Mouse (Mus musculus): ENCODE results near the gene Nr1d1.

The Nr1d1 gene

DNA sequence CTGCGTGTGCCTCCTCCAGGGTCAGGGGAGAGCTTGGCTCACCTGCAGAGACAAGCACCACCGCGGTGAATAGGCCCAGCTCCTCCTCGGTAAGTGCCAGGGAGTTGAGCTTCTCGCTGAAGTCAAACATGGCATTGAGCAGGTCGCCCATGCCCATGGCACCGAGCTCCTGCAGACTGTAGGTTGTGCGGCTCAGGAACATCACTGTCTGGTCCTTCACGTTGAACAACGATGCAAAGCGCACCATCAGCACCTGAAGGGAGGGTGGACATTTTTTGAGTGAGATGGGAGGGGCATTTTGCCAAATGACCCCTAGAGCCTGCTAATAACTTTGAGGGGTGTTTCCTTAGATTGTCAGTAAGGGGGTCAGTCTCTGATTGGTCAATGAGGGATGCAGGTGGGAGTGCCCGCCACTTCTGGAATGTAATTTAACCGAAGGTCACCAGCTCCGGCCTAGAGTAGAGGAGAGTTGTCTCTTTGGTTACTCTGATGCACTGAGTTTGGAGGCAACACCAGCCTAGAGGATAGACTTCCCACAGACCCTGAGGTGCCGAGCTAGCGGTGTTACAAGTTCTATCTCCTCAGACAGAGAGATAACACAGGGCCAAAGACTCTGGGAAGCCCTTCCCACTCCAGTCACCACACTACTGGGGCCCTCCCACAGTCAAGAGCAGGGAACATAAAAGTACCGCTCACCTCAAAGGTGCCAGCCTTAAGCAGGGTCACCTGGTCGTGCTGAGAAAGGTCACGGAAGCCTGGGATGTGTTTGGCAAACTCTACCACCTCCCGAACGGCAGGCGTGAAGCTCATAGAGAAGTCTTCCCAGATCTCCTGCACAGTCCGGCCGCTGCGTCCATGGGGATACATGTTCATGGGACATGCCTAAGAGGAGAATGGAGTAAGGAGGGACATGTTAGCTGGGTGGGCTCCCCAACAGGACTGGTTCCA lies 5.9 kb downstream of the Nr1d1 start:
- no peak for DNase-seq

DNA sequence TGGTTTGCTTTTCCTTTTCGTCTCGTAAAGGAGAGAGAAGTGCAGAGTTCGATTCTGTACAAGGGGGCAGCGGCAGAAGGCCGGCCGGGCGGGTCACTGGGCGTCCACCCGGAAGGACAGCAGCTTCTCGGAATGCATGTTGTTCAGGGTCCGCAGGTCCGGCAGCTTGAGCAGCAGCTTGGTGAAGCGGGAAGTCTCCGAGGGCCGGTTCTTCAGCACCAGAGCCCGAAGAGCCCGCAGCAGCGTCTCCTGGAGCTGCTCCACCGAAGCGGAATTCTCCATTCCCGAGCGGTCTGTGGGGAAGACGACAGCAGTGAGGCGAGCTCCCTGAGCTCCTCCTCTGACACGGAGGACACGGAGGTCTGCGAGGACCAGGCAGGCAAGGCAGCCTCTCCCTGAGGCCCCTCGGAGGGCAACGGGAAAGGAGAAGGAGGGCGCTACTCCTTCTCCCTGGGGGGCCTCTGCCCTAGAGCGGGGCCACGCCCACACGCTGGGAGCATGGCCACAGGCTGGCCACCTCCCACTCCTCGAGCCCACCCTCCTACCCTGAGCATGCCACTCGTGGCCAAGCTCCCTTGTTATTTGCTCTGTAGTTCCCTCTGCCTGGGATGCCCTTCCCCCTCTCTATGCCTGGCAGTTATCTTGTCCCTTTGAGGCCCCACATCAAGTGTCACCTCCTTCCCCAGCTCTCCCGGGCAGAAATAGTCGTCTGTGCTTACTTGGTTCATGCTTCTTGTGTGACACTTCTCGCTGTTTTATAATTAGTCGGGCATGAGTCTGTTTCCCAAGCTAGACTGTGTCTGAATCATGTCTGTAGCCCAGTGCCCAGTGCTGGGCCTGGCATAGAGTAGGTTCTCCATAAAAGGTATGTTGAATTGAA lies 6.8 kb downstream of the Nr1d1 start:
- DNase-seq, result peak; percentile 49

DNA sequence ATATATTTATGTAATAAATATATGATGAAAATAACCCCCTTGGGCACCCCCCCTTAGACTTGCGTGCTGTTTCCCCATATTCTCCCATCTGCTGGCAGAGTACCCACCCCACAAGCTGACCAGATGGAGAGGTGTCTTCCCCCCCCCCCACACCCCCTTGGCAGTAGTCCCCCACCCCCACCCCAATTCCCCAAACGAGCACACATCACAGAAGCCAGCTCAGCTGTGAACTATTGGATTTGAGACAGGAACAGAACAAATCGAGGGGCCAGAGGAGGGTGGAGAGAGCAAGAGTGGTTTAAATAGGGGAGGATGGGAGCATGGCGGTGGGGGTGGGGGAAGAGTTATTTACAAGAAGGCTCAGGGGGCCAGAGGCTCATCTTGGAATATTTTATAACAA lies 7.4 kb downstream of the Nr1d1 start:
- DNase-seq, result no peak

DNA sequence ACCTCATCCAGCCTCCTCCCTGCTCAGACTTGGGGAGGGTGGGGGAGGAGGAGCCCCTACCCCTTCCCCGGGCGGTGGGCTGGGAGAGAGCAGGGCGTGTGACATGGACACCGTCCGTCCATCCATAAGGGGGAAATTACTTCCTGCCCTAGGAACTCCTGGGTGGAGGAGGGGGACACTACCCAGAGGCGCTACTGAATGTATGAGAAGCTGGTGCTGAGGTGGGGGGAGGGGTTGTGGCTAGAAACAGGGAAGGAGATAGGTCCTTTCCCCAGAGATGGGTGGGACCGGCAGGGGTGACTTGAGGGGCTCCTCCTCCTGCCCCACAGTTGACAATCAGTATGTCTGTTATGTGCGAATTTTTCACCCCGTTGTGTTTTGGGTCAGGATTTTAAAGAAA lies 7.9 kb downstream of the Nr1d1 start:
- DNase-seq, result no peak

DNA sequence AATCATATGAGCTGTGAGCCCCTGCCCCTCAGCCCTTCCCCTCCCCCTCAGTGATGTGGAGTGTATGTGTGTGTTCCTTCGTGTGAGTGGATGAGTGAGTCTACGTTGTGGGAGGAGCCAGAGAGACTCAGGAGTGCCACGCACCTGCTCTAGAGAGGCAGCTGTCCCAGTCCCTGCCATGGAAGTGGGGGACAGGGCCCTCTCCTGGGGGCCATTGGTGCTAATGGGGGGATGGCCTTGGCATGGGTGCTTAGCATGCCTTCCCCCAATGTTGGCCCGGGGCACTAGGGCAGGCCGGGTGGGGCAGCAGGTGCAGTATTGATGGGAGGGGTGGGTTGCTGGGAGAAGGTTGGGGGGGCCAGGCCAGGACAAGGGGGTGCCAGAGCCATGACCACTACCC lies 8.3 kb downstream of the Nr1d1 start:
- no peak for DNase-seq

DNA sequence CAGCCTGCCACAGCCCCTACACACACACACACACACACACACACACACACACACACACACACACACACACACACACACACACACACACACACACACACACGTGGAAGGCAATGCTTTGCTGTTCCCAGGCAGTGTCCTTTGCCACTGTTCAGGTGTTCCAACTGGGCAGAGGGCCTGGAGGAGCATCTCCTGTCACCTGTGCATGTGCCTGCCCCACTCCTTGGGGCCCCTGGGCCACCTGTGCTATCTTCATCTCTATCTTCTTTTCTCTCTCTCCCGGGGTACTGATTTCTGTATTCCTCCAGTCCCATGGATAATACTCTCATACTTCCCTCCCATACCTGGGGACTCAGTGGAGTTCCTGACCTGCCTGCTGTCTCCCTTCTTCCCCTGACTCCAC lies 8.8 kb downstream of the Nr1d1 start:
- DNase-seq, result no peak

DNA sequence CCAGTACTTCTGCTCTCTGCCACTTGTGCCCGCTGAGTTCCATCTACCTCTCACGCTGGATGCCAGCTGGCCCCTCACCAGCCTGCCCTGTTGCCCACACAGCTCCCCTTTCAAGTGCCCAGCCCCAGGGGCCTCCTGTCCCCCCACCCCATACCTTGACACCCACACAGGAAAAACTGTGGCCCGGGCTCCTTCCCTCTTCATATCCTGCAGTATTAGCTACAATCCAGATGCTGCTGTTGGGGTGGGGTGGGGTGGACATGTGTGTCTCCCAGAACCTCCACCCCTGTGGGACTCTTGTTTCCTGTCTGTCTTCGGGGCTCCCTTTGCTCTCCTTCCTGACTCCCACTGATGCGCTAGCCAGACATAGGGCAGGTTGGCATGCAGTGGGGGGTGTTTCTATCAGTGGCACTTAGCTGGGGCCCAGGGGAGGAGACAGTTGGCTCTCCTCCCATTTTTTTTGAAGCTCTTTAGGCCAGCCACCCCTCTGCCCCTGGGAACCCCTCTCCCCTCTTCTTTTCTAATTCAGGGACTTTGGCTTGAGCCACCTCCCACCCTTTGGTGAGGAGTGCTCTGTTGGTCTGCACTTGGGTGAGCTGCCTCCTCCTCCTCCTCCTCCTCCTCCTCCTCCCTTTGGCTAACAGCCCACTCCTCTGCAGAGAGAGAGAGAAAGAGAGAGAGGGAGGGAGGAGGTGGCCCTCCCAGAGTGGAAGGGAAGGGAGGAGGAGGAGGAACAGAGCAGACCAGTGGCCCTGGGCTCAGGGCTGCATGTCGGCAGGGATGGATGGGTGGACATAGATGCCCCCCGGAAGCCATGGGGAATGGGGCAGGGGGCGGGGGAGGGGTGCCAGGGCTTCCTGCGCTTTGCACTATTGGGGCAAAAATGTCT lies 9.5 kb downstream of the Nr1d1 start:
- DNase-seq, result no peak

DNA sequence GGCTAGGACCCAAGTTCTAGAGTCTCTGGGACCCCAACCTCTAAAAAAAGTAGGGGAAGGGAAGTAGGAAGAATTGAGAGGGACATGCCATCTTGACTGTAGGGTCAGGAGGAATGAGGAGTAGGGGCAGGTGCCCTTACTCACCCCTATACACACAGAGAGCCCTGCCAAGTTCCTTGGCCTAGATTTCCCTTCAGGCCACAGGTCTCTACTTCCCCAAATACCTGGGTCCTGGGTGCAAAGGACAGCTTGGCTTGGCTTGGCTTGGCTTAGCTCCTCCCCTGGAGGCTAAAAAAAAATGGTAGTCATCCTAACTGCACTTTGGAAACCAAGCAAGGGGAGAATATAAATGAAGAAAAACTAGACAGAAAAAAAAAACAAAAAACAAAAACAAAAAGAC lies 10.4 kb downstream of the Nr1d1 start:
- no peak for DNase-seq

DNA sequence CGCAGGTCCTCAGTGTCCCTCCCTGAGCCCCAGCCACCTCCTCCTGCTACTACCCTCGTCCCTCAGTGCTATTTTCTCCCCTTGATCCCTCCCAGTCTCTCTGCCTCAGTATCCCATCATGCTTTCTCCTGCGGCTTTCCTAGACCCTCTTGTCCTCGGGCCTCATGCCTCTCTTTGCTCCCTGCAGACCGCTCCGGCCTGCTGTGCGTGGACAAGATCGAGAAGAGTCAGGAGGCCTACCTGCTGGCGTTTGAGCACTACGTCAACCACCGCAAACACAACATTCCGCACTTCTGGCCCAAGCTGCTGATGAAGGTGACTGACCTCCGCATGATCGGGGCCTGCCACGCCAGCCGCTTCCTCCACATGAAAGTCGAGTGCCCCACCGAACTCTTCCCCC lies 11.0 kb downstream of the Nr1d1 start:
- no peak for DNase-seq

DNA sequence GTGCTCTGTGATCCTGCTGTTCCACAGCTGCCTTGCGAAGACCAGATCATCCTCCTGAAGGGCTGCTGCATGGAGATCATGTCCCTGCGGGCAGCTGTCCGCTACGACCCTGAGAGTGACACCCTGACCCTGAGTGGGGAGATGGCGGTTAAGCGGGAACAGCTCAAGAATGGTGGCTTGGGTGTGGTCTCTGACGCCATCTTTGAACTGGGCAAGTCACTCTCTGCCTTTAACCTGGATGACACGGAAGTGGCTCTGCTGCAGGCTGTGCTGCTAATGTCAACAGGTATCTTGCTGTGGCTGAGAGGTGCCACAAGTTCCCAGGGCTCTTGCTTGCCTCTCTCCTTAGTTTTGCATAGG lies 11.7 kb downstream of the Nr1d1 start:
- no peak for DNase-seq

DNA sequence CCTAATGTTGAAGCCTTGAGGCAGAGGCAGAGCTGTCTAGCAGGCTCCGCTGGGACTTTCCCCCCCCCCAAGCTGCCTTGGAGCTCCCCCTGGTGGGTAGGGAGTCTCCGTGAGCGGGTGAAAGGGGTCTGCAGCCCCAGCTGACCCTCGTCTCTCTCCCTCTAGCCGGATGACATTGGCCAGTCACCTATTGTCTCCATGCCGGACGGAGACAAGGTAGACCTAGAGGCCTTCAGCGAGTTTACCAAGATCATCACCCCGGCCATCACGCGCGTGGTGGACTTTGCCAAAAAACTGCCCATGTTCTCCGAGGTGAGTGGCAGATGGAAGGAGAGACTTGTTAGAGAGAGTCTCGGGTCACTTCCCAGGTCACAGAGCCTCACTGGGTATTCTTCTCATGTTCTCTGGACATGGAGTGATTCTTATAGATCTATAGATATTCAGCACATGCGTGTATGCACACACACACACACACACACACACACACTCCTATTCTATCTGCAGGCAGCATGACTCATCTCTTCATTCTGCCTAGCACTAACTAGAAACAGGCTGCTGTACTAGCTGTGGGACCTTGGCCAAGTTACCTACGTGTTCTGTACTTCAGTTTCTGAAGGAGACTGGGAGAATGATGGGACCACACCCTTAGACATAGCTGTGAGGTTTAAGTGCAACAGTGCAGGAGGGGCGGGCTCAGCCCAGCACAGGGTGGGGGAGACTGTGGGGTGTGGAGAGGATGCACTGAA lies 12.2 kb downstream of the Nr1d1 start:
- DNase-seq, result no peak

DNA sequence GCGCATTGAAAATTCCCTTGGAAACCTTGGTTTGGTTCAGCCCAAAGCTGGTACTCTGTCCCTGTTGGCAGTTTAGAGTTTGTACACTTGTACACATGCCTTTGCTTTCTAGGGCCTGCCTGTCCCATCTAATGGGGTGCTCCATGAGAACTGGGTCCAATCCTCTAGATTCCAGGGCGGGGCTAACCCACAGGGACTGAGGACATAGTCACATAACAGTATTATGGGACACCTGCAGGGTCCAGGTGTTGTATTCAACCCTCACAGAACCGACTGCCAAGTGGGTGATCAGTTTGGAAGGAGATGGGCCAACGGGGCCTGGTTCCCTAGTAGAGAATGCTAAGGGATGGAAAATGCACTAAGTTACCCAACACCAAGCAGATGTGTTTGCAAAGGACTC lies 13.2 kb downstream of the Nr1d1 start:
- DNase-seq, result no peak

DNA sequence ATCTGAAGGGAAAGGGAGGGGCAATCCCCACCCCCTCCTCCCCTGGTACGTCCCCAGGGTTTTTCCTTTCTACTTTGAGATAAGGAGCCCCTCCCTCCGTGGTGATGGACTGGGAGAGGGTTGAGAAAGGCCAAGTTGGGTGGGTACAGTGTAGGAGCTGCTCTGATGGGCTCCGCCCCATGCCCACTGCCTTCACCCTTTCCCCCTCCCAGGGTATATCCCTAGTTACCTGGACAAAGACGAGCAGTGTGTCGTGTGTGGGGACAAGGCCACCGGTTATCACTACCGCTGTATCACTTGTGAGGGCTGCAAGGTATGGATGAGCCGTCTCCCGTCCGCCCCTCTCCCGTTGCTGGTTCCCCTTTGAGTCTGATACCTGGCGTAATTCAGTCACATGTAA lies 18.4 kb downstream of the Nr1d1 start:
- DNase-seq, result no peak

DNA sequence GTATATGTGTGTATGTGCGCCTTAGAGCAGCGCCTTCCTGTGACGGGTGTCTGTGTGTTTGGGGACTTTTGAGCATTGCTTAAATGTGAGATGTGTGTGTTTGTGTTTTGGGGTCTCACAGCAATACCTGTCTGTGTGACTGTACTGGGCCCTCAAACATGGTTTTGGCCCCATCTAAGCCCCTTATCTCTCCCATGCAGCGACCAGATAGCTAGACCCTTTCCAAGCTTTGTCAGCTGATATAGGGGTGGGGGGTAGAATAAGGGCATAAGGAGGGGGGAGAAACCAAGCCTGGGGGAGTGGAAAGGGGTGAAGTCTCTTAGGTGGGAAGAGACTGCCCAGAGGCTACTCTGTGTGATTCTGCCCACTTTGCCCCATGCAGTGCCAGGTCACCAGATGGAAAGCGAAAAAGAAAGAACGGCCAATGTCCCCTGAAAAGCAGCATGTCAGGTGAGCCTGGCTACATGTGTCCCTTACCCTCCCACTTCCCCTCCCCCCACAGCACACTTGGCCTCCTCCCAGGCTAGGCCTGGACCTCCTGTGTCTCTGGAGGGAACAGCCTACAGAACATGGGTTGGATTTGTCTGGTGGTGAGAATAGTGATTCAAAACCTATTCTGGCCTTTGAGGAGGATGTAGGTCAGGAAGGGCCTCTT lies 19.3 kb downstream of the Nr1d1 start:
- no peak for DNase-seq

DNA sequence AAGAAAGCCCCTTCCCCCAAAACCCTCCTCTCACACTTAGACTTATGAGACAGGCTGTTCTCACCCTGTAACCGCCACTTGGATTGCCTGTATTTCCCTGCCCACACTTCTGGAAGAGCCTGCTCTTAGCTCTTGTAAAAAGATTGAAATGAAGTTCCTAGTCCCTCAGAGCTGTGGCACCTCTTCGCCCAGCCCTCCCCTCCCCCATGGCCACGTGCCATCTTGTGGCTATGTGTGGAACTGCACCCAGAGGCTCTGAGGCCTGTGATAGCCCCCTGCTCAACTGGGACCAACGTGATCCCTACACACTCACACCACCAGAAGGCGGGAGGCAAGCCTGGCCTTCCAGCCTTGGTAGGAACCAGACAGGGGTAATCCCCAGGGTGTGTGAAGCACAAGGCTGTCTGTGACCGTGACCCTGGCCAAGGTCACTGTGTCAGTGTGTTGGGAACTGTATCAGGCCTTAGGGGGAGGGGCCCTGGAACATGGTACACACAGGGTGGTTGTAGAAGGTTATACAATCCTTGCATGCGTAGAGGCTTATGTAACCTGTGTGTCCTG lies 20.4 kb downstream of the Nr1d1 start:
- peak; percentile 82 for DNase-seq

DNA sequence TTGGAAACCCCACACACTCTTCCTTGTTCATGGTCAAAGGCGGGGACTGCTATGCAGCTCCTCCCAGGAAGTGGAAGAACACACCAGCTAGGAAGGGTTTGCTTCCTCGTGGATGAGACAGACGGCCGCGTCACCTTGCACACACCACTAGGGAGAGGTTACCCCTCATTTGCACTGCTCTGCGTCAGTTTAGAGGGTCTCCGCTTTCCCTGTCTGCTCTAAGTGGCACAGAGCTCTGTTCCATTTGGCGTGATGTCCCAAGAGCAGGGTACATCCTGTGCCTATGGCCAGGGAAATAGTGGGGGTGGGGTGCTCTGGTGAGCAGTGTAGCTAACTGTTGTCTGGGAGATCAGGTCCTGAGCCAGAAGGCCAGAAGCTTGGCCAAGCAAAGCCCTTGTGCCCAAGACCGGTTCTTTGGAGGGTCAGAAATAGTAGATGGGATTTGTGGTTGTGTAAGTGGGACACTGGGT lies 20.9 kb downstream of the Nr1d1 start:
- no peak for DNase-seq

DNA sequence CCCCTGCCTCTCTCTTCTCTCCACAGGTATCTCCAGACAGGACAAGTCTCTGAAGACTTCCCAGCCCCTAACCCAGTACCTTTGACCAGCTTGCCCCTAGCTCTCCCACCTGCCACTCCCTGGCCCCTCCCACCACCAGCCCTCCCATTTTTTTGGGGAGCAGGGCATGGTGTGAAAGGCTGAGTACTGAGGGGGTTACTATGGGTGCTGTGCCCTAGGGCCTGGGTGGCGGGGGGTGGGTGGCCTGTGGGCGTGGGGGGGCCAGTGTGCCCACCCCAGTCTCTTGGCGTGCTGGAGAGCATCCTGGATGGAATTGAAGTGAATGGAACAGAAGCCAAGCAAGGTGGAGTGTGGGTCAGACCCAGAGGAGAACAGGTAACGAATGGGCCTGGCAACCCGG lies 21.9 kb downstream of the Nr1d1 start:
- no peak for DNase-seq

DNA sequence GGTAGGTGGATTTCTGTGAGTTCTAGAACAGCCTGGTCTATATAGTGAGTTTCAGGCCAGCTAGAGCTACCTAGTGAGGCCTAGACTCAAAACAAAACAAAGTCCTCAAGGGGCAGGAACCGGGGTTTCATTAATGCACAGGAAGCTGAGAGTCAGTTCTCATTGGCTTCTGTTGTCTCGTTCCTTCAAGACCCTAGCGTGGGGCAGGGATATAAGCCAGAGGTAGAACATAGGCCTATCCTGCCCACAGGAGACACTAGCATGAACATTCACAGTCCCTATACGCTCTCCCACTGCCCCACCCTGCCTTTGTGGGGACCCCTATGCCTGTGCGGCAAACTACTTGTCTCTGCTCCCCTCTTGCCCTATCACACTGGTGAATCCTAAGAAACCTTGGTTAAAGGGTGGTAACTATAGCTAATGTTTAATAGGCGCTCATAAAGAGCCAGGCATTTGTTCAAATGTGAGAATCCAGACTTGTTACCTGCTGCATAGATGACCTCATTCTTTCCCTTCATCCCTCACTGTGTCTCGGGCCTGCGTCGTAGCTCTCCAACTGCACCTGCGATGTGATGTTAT lies 22.5 kb downstream of the Nr1d1 start:
- DNase-seq, result no peak

DNA sequence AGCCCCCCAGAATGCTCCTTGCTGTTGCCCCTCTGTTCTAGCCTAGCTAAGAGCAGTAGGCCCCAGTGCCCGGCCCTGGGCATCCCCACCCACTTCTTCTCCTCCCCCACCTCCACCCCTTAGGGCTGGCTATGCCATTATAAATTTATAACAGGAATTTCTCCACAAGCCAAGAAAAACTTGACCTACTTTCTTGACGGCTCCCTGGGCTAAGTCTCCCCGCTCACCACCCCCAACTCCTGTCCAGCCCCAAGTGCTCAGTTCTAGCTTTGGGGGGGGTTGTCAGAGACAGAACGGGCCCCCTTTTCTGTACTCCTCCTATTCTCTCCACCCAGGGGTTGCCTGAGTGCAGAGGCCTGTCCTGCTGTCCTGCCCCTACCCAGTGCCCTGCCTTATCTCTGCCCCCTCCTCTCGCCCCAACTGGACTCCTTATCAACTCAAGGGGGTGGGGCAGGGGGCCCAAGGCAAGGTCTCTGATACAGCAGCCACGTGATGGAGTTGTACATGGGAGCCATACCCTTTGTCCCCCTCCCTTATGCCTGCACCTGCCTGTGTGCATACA lies 23.8 kb downstream of the Nr1d1 start:
- peak; percentile 81 for DNase-seq
